Mouse (Mus musculus): ENCODE measurements at regions not wholly inside any gene's neighbourhood (a gene's known extent, or its start where the extent isn't known, plus 50 kb on each side); places are given as distances from the start of the nearest gene placed in this dataset.
A peak's percentile ranks its signal among the peaks of the same experiment; 100 is the strongest.

GRCm38 (mm10) chr3:136611682-136612081 lies 58.2 kb upstream of the Ppp3ca start:
- Histone ChIP-seq H3K9ac (replicated peaks) (no peak overlapping the region), H3K4me2 (replicated peaks) (no peak overlapping the region), H3K27me3 (no peaks in the 10 kb centered on the region), H3K27ac (replicated peaks) (no peak overlapping the region), H3K4me1 (peaks cover 8% of the 10 kb centered on the region; the same call in 1 of the 2 replicates), H3K9me3 (no peaks in the 10 kb centered on the region), H3K36me3 (no peaks in the 10 kb centered on the region), H3K4me3 (no peak overlapping the region)
- WGBS = 91% methylated on average over 4 of the region's 4 CpGs
- no peak for ATAC-seq (ENCODE audit: low FRiP score, low read depth)

DNA sequence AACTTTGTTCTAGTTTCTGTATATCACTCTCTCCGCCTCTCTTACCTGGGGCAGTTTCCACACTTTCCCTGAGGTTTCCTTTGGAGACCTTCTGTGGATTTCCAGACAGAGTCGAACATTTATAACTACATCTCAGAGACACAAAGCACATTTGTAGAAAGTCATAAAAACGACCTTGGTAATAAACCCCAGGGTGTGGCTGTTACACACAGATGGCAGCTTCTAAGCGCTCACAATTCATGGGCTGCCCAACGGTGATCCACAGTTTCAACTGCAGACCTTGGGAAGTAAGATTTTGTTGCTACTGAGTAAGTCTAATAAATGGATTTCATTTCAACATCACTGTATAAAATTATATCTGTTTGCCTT lies 59.4 kb upstream of the Ppp3ca start:
- WGBS = 85% methylated on average over 5 of the region's 5 CpGs
- Histone ChIP-seq H3K4me2 (replicated peaks) (no peak overlapping the region), H3K27me3 (no peaks in the 10 kb centered on the region), H3K9ac (replicated peaks) (no peak overlapping the region), H3K36me3 (no peaks in the 10 kb centered on the region), H3K4me3 (no peak overlapping the region), H3K4me1 (peaks cover 8% of the 10 kb centered on the region; the same call in 1 of the 2 replicates), H3K9me3 (no peaks in the 10 kb centered on the region), H3K27ac (replicated peaks) (no peak overlapping the region)
- ATAC-seq (ENCODE audit: low FRiP score, low read depth) = no peak

- Histone ChIP-seq H3K4me2 (replicated peaks) (no peak overlapping the region), H3K27me3 (no peaks in the 10 kb centered on the region), H3K4me3 (no peak overlapping the region), H3K36me3 (no peaks in the 10 kb centered on the region), H3K9me3 (no peaks in the 10 kb centered on the region), H3K4me1 (peaks cover 8% of the 10 kb centered on the region; the same call in 1 of the 2 replicates), H3K27ac (replicated peaks) (no peak overlapping the region), H3K9ac (replicated peaks) (no peak overlapping the region)
- 59% methylated on average over 6 of the region's 6 CpGs for WGBS
- ATAC-seq (ENCODE audit: low FRiP score, low read depth) = peak; percentile 38; the same call in 1 of the 2 replicates
Measured at GRCm38 (mm10) chr3:136609855-136610555, 59.9 kb upstream of the Ppp3ca start.

- no peaks in the 10 kb centered on the region for H3K27me3 ChIP-seq
- WGBS = 82% methylated on average over 1 of the region's 1 CpGs
- no peak overlapping the region for H3K4me2 ChIP-seq (replicated peaks)
- no peak overlapping the region for H3K9ac ChIP-seq (replicated peaks)
- ATAC-seq (ENCODE audit: low FRiP score, low read depth) = no peak
- H3K9me3 ChIP-seq = no peaks in the 10 kb centered on the region
- H3K4me1 ChIP-seq = no peaks in the 10 kb centered on the region
- no peaks in the 10 kb centered on the region for H3K36me3 ChIP-seq
- no peak overlapping the region for H3K4me3 ChIP-seq
- no peak overlapping the region for H3K27ac ChIP-seq (replicated peaks)
Measured at GRCm38 (mm10) chr3:136601706-136602105, 68.2 kb upstream of the Ppp3ca start.

GRCm38 (mm10) chr3:136583937-136584336 lies 86.0 kb upstream of the Ppp3ca start:
- WGBS = 93% methylated on average over 1 of the region's 1 CpGs
- no peak for ATAC-seq (ENCODE audit: low FRiP score, low read depth)
- no peak overlapping the region for H3K9ac ChIP-seq (replicated peaks)
- H3K36me3 ChIP-seq = no peaks in the 10 kb centered on the region
- H3K27me3 ChIP-seq = no peaks in the 10 kb centered on the region
- H3K9me3 ChIP-seq = no peaks in the 10 kb centered on the region
- H3K4me3 ChIP-seq = no peak overlapping the region
- H3K4me1 ChIP-seq = no peaks in the 10 kb centered on the region
- no peak overlapping the region for H3K27ac ChIP-seq (replicated peaks)
- no peak overlapping the region for H3K4me2 ChIP-seq (replicated peaks)

- 76% methylated on average over 3 of the region's 3 CpGs for WGBS
- no peak overlapping the region for H3K9ac ChIP-seq (replicated peaks)
- no peak overlapping the region for H3K27ac ChIP-seq (replicated peaks)
- no peaks in the 10 kb centered on the region for H3K4me1 ChIP-seq
- ATAC-seq (ENCODE audit: low FRiP score, low read depth) = no peak
- H3K27me3 ChIP-seq = no peaks in the 10 kb centered on the region
- H3K9me3 ChIP-seq = no peaks in the 10 kb centered on the region
- no peak overlapping the region for H3K4me3 ChIP-seq
- H3K36me3 ChIP-seq = no peaks in the 10 kb centered on the region
- H3K4me2 ChIP-seq (replicated peaks) = no peak overlapping the region
Measured at GRCm38 (mm10) chr3:136578016-136578415, 91.9 kb upstream of the Ppp3ca start.

GRCm38 (mm10) chr3:136570517-136570916 lies 99.4 kb upstream of the Ppp3ca start:
- ATAC-seq (ENCODE audit: low FRiP score, low read depth) = no peak
- no peaks in the 10 kb centered on the region for H3K4me1 ChIP-seq

GRCm38 (mm10) chr3:136556488-136556887 lies 113.4 kb upstream of the Ppp3ca start:
- H3K4me3 ChIP-seq = no peak overlapping the region
- no peak for ATAC-seq (ENCODE audit: low FRiP score, low read depth)
- H3K27me3 ChIP-seq = no peaks in the 10 kb centered on the region
- H3K36me3 ChIP-seq = no peaks in the 10 kb centered on the region
- 100% methylated on average over 2 of the region's 2 CpGs for whole genome bisulfite sequencing
- no peak overlapping the region for H3K27ac ChIP-seq (replicated peaks)
- no peaks in the 10 kb centered on the region for H3K9me3 ChIP-seq
- no peaks in the 10 kb centered on the region for H3K4me1 ChIP-seq
- H3K9ac ChIP-seq (replicated peaks) = no peak overlapping the region
- no peak overlapping the region for H3K4me2 ChIP-seq (replicated peaks)

More at GRCm38 (mm10) chr3:136570517-136570916, 99.4 kb upstream of the Ppp3ca start:
- H3K36me3 ChIP-seq = no peaks in the 10 kb centered on the region
- H3K9me3 ChIP-seq = no peaks in the 10 kb centered on the region
- 70% methylated on average over 1 of the region's 1 CpGs for WGBS
- no peak overlapping the region for H3K9ac ChIP-seq (replicated peaks)
- no peak overlapping the region for H3K27ac ChIP-seq (replicated peaks)
- H3K4me3 ChIP-seq = no peak overlapping the region
- no peak overlapping the region for H3K4me2 ChIP-seq (replicated peaks)
- H3K27me3 ChIP-seq = no peaks in the 10 kb centered on the region

GRCm38 (mm10) chr3:136549471-136549870 lies 120.5 kb upstream of the Ppp3ca start:
- H3K4me3 ChIP-seq = no peak overlapping the region
- no peak overlapping the region for H3K9ac ChIP-seq (replicated peaks)
- 46% methylated on average over 1 of the region's 1 CpGs for WGBS
- no peaks in the 10 kb centered on the region for H3K27me3 ChIP-seq
- no peak for ATAC-seq (ENCODE audit: low FRiP score, low read depth)
- no peaks in the 10 kb centered on the region for H3K9me3 ChIP-seq
- H3K27ac ChIP-seq (replicated peaks) = no peak overlapping the region
- H3K36me3 ChIP-seq = no peaks in the 10 kb centered on the region
- H3K4me2 ChIP-seq (replicated peaks) = no peak overlapping the region
- no peaks in the 10 kb centered on the region for H3K4me1 ChIP-seq

DNA sequence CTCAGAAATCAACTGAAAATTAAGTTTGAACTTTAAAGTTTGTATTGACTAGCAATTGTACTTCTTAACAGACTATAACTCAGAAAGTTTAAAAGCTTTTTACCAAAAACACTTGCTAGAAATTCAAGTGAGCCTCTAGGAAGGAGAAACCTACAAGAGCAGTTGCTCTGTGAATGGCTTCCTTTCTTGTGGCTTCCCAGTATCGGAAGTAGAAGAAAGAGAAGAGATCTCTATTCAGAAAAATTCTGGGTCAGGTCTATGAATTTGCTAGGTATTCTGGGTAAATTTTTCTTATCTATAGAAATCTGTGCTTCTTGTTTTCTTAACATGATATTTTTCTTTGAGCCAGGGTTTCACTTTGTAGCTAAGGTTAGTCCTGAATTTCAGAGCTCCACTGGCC lies 138.3 kb upstream of the Ppp3ca start:
- Histone ChIP-seq H3K9me3 (no peaks in the 10 kb centered on the region), H3K4me1 (no peaks in the 10 kb centered on the region), H3K27ac (replicated peaks) (no peak overlapping the region), H3K4me2 (replicated peaks) (no peak overlapping the region), H3K27me3 (no peaks in the 10 kb centered on the region), H3K9ac (replicated peaks) (no peak overlapping the region), H3K4me3 (no peak overlapping the region), H3K36me3 (no peaks in the 10 kb centered on the region)
- ATAC-seq (ENCODE audit: low FRiP score, low read depth) = no peak
- 81% methylated on average over 1 of the region's 1 CpGs for WGBS

DNA sequence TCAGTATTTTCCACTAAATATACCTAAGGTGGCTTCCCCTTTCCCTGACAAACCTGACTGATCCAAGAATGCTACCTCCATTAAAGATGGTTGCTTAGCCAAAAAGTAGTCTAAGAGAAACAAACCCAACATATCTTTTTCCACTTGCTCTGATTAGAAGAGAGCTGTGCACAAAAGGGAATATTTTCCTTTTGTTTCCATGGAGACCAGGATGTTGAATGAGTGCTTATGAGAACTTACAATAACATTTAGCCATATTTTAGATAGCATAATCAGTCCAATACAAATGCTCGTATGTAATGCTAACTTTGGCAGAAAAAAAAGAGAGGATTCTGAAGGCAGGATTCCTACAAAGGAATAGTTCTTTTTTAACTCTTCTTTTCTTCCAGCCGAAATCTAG lies 161.3 kb upstream of the Ppp3ca start:
- H3K27me3 ChIP-seq = no peaks in the 10 kb centered on the region
- WGBS = 81% methylated on average over 2 of the region's 2 CpGs
- H3K36me3 ChIP-seq = no peaks in the 10 kb centered on the region
- no peak overlapping the region for H3K27ac ChIP-seq (replicated peaks)
- no peaks in the 10 kb centered on the region for H3K4me1 ChIP-seq
- no peak overlapping the region for H3K4me3 ChIP-seq
- H3K4me2 ChIP-seq (replicated peaks) = no peak overlapping the region
- no peaks in the 10 kb centered on the region for H3K9me3 ChIP-seq
- ATAC-seq (ENCODE audit: low FRiP score, low read depth) = no peak
- no peak overlapping the region for H3K9ac ChIP-seq (replicated peaks)

- no peak overlapping the region for H3K9ac ChIP-seq (replicated peaks)
- H3K4me3 ChIP-seq = no peak overlapping the region
- no peak overlapping the region for H3K4me2 ChIP-seq (replicated peaks)
- no peaks in the 10 kb centered on the region for H3K27me3 ChIP-seq
- H3K36me3 ChIP-seq = no peaks in the 10 kb centered on the region
- no peaks in the 10 kb centered on the region for H3K4me1 ChIP-seq
- H3K9me3 ChIP-seq = no peaks in the 10 kb centered on the region
- H3K27ac ChIP-seq (replicated peaks) = no peak overlapping the region
- ATAC-seq (ENCODE audit: low FRiP score, low read depth) = no peak
- WGBS = 79% methylated on average over 7 of the region's 7 CpGs
Measured at GRCm38 (mm10) chr3:136507070-136507469, 162.9 kb upstream of the Ppp3ca start.

- H3K27me3 ChIP-seq = no peaks in the 10 kb centered on the region
- H3K27ac ChIP-seq (replicated peaks) = no peak overlapping the region
- no peaks in the 10 kb centered on the region for H3K4me1 ChIP-seq
- no peak overlapping the region for H3K9ac ChIP-seq (replicated peaks)
- ATAC-seq (ENCODE audit: low FRiP score, low read depth) = no peak
- no peaks in the 10 kb centered on the region for H3K9me3 ChIP-seq
- H3K4me2 ChIP-seq (replicated peaks) = no peak overlapping the region
- no peak overlapping the region for H3K4me3 ChIP-seq
- H3K36me3 ChIP-seq = no peaks in the 10 kb centered on the region
Measured at GRCm38 (mm10) chr3:136494831-136495230, 169.0 kb upstream of the Bank1 start.

Data from midbrain, embryonic 12.5 days (tissue).